Mouse (Mus musculus): ENCODE measurements around the gene Csf1.

Gene Csf1

DNA sequence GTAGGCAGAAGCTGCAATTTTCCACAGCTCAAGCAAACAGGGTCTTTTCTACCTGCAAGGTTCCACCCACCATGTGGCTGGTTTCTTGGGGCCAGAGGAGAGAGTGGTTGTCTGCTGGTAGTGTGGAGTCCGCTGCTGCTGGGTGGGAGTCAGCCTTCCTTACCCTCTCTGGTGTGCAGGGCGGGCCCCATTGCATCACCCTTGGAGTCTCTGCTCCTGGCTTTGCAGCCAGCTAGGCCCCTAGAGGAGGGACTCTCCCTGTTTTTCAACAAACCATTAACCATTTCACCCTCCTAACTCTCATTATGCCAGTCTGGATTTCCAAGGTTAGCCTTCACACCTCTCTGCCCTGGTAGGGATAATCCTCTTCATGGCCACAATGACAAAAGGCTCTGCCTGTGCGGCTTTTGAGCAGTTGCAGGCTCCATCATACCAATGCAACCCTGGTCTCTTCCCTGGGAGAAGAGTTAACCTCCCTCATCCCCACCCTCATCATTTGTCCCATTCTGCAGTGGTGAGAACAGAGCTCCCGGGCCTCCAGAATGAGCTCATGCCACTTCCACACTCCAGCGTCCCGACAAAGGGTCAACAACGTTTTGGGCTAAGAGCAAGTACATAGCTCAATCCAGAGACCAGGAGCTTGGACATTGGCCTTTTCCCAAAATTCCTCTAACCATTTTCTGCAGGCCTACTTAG, 56.4 kb downstream of the Csf1 start:
- no peak for ATAC-seq (ENCODE audit: low TSS enrichment)

- no peak for ATAC-seq (ENCODE audit: low TSS enrichment)
Measured at GRCm38 (mm10) chr3:107701767-107702394, 58.4 kb downstream of the Csf1 start.

GRCm38 (mm10) chr3:107700625-107701024, 59.6 kb downstream of the Csf1 start:
- ATAC-seq (ENCODE audit: low TSS enrichment) = no peak

- ATAC-seq (ENCODE audit: low TSS enrichment) = no peak
Measured at GRCm38 (mm10) chr3:107696910-107697309, 63.4 kb downstream of the Csf1 start.

GRCm38 (mm10) chr3:107695948-107696881, 64.1 kb downstream of the Csf1 start, which contains the start of gene Ahcyl1:
Ahcyl1 (minus strand) TSS chr3:107696560.
- ATAC-seq (ENCODE audit: low TSS enrichment) = peak; percentile 92

DNA sequence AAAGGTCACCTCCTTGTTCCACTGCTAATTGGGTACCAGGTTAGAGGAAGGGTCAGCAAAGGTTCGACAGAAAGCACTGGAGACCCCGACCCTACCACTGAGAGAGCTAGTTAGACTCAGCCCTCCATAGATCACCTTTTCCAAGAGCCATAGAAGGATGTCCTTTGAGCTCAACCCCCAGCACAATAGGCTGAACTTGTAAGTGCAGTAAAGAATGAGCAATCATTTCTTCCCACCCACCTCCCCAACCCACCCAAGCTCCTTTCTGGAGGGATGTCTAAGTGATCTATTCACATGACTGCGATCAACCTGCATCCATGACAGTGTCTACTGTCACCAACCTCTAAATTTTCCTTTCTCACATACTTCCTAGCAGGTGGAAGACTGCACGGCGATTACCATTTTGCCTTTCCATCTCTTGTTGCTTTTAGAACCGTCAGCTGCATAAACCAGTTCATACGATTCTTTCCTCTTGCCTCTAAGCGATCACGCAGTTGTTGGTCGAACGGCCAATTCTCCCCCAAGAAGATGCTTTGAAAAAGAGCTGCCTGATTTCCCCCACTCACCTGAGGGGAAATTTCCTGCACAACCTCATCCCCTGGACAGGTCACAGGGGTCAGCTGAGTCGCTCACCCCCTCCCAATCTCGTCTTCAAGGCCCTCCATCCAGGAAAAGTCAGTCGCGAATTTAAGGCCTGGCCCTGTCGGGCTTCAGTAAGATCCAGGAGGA, 64.9 kb downstream of the Csf1 start:
- ATAC-seq (ENCODE audit: low TSS enrichment) = no peak

DNA sequence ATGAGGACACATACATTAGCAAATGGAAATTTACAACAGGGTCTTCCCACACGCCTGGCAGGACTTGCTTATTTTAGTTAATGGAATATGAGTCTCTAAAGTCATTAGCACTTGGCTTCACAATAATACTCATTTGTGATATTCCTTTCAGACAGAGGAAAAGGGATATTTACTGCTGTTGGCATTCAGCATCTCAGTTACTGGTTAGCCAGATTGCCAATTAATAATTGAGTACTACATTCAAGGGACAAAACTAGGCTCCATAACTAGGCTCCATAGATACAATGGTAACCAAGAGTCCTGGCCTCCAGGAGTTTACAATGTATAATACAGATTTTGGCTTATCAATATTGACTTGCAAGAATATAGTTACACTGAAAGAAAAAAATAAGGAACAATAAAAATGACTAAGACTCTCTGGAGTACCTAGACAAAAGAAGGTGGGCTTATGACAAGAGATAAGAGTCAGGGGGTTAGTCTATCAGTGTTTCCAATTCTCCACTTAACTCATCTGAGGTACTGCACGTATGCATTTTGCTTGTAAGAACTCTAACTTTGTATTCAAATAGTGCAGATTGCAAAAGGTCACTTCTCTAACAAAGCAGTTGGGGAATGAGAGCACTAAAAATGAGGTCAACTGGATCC, 65.9 kb downstream of the Csf1 start:
- ATAC-seq (ENCODE audit: low TSS enrichment) = no peak

Data from frontal cortex, adult (tissue).